Mouse (Mus musculus): ENCODE results near the gene Hoxd8.
A peak's percentile ranks its signal among the peaks of the same experiment; 100 is the strongest.

The Hoxd8 gene

GRCm38 (mm10) chr2:74704393-74704998 lies at the start of gene Hoxd8:
Gene Hoxd8 (plus strand): TSS chr2:74704615.
- DNase-seq (ENCODE audit: low spot score in 2 of 2): no peak

GRCm38 (mm10) chr2:74654743-74655419 lies 49.5 kb upstream of the Hoxd8 start:
- DNase-seq (ENCODE audit: low spot score in 2 of 2): no peak

DNA sequence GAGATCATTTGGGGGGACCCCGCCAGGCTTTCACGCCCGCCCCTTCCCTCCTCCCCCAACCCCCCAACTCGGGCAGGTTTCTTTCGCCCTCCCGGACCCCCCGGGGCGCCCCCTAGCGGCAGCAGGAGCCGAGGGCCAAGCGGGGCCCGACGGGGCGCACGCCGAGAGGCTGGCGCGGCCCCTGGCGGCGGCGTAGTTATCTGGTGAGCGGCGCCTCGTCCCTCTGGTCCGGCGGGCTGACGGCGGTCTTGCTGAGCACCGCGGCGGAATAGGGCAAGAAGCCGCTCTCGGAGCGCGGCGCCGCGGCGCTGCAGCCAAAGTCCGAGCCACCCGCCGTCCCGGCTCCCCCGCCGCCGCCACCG lies 49.0 kb upstream of the Hoxd8 start:
- DNase-seq (ENCODE audit: low spot score in 2 of 2): no peak

- no peak for DNase-seq (ENCODE audit: low spot score in 2 of 2)
These were observed 48.4 kb upstream of the Hoxd8 start for GRCm38 (mm10) chr2:74655821-74656631.

GRCm38 (mm10) chr2:74656632-74657021 lies 47.8 kb upstream of the Hoxd8 start:
- DNase-seq (ENCODE audit: low spot score in 2 of 2): no peak

GRCm38 (mm10) chr2:74657251-74658023 lies 47.0 kb upstream of the Hoxd8 start:
- DNase-seq (ENCODE audit: low spot score in 2 of 2): no peak

DNA sequence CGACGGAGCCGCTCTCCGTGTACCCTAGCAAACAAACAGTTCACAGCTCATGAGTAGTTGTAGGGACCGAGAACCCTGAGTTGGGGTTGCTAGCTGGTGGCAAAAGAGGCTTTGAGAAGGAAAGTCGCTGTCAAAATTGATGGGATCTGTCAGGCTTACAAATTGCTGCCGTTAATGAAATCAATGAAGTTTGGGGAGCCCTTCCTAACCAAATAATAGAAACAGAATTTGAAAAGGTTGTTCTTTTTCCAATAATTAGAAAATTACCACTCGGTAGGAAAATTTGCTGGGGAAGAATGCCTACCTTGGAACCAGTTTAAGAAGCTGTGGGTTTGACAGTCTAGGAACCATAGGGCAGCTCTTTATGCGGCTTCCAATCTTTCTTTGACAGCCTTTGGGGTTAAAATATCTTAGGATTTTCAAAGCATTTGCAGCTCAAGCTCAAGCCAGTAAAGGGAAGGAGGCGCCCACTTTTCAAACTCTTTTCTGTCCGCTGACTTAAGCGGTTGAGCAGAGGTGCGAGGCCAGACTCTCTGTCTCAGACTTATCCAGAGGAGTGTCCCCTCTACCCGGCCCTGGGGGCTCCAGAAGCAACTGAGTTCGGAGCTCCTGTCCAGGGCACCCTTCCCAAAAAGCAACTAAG lies 46.3 kb upstream of the Hoxd8 start:
- DNase-seq (ENCODE audit: low spot score in 2 of 2): no peak

GRCm38 (mm10) chr2:74658667-74659371 lies 45.6 kb upstream of the Hoxd8 start:
- DNase-seq (ENCODE audit: low spot score in 2 of 2): no peak

GRCm38 (mm10) chr2:74659507-74660005 lies 44.9 kb upstream of the Hoxd8 start, which contains the start of gene Evx2:
Gene Evx2 (minus strand): TSS chr2:74659557.
- DNase-seq (ENCODE audit: low spot score in 2 of 2): no peak

GRCm38 (mm10) chr2:74660421-74661375 lies 43.7 kb upstream of the Hoxd8 start:
- no peak for DNase-seq (ENCODE audit: low spot score in 2 of 2)

DNA sequence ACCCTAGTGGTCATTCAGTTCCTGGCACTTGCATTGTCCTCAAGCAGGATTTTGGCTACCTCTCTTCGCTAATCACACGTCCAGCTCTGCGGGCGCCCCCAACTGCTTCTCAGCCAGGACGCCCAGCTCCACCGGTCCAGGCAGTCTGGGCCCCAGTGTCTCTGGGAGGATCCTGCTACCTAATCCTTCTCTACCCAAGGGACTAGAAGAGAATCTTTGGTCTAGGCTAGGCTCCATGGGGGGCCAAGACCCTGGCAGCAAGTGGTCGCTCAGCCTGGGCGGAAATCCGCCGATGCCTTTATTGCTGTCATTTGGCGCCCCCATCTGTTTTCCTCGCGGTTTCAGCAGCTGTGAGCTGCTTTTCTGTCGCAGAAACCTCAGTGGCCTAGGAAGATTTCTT lies 42.7 kb upstream of the Hoxd8 start:
- DNase-seq (ENCODE audit: low spot score in 2 of 2): peak in 1 of 2 experiments; percentile 27

DNA sequence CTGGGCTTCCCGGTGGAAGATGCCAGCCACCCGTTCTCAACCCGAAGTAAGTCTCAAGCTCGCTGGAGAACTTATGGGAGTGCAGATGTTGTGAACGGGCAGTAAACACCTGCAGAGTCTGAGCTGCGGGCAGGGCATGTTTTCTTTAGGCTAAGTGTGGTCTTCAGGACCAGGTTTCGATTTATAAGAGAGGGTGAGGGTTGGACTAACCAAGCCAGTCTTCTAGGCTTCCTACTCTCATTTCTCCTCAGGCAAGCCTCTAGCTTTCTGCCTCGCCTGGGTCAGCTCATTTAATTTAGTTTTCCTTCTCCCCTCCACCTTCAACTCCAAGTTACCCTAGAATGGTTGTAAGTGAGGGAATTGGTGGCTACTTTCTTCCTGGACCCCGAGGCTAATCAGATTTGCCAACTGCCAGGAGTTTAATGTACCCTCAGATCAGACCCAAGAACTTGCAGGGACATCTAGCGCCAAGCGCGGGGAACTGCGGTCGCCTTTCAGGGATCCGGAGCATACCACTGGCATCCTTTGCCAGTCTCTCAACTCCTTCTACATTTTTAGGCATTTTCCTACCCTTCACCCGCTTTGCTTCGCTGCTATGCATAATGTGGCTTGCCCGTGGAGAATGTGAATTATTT lies 41.0 kb upstream of the Hoxd8 start:
- no peak for DNase-seq (ENCODE audit: low spot score in 2 of 2)

GRCm38 (mm10) chr2:74666411-74666810 lies 38.0 kb upstream of the Hoxd8 start:
- DNase-seq (ENCODE audit: low spot score in 2 of 2): no peak

DNA sequence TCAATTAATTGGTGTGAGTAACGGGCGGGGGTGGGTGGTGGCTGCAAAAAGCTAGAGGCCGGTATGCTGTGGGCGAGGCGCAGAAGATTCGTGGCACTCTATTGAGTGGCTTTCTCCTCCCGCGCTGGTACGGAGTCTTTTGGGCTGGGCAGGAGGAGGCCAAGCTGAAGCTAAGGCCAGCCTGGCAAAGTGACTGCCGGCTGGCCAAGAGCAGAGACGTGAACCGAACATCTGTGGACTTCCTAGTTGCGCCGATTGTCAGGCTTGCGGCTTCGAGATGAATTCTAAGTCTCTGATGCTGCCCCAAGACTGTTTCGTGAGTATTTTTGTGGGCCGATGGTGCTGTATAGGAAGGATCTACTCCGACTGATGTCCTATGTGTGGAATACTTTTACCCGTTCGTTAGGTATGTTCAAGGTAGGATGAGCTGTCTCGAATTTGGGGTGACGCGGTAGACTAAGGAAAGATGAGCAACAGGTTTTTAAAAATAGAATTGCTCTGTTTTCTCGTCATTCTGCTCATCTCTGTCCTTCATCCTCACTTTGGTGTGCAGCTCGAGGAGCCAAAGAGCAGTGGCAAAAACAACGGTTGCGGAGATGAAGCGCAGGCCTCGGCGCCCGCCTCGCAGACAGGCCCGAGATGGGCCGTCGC lies 37.1 kb upstream of the Hoxd8 start:
- DNase-seq (ENCODE audit: low spot score in 2 of 2): no peak

- no peak for DNase-seq (ENCODE audit: low spot score in 2 of 2)
These were observed 36.5 kb upstream of the Hoxd8 start, which contains the start of gene Hoxd13 for GRCm38 (mm10) chr2:74667842-74668357. Gene Hoxd13 (plus strand): TSS chr2:74668310.

- no peak for DNase-seq (ENCODE audit: low spot score in 2 of 2)
These were observed 35.8 kb upstream of the Hoxd8 start for GRCm38 (mm10) chr2:74668370-74669229.

GRCm38 (mm10) chr2:74669230-74669578 lies 35.2 kb upstream of the Hoxd8 start:
- no peak for DNase-seq (ENCODE audit: low spot score in 2 of 2)
